Mouse (Mus musculus): Measurements from ENCODE around the gene Il1a.

Gene Il1a

GRCm38 (mm10) chr2:129309836-129310235, at the start of gene Il1a:
Gene Il1a, minus strand, starts transcription at chr2:129309972.
- no peak for DNase-seq (ENCODE audit: low spot score)

DNA sequence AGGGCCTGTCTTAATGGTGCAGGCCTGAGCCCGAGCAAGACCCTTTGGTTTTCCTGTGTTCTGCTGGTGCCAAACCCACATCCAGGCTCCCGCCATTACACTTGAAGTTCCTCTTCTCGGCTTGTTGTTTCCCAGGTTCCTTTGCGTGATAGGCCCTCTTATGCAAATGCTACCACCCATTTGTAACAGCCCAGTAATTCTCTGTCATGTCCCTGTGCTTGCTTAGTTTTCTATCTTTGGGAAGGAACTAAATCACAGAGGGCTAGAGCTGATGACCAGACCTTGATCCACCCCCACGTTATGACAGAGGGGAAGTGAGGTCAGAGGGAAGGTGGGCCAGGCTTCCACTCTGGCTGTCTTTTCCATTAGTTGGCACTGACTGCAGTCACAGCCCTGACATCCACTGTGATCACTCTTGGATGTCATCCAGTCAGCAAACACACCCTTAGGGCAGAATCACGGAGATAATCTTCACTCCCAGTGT, 28.4 kb upstream of the Il1a start:
- DNase-seq (ENCODE audit: low spot score) = no peak

GRCm38 (mm10) chr2:129333471-129333870, 23.7 kb upstream of the Il1a start:
- DNase-seq (ENCODE audit: low spot score) = no peak

- DNase-seq (ENCODE audit: low spot score) = no peak
Observed at GRCm38 (mm10) chr2:129330540-129330939, 20.8 kb upstream of the Il1a start.

- DNase-seq (ENCODE audit: low spot score) = no peak
Observed at GRCm38 (mm10) chr2:129330024-129330423, 20.3 kb upstream of the Il1a start.

GRCm38 (mm10) chr2:129328238-129328637, 18.5 kb upstream of the Il1a start:
- DNase-seq (ENCODE audit: low spot score) = no peak

DNA sequence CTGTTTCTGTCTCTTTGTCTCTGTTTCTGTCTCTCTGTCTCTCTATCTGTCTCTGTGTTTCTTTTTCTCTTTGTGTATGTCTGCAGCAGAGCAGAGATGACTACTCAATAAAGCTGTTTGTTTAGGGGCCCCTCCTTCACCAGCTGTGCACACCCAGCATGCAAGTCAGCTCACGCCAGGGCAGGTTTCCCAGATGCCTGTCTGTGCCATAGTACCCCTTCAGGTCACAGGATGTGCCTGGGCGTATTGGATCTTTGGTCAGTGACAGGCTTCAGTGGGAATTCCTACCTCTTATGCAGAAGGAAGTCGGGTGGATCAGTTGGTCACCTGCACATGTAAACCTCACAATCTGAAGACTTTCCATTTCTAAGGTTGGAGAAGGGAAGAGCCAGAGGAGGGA, 14.4 kb upstream of the Il1a start:
- DNase-seq (ENCODE audit: low spot score) = no peak

GRCm38 (mm10) chr2:129322117-129322635, 12.4 kb upstream of the Il1a start:
- no peak for DNase-seq (ENCODE audit: low spot score)

- no peak for DNase-seq (ENCODE audit: low spot score)
Observed at GRCm38 (mm10) chr2:129320033-129320605, 10.3 kb upstream of the Il1a start.

DNA sequence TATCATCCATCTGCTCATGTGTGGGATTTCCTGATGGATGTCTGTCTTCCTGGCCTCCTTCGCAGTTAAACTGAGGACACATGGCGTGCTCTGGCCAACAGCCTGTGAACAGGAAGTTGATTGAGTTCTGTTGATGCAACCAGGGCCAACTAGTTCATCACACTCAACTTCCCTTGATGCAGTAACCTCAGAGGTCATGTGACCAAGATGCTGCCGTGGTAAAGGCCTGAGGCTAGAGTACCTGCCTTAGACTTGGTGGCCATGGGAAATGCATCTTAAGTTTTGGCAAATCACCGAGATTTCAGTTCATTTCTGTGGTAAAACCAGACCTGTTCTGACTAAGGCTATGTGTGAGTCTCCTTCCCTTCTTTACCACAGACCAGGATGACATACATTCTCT, 6.1 kb upstream of the Il1a start:
- no peak for DNase-seq (ENCODE audit: low spot score)

GRCm38 (mm10) chr2:129314880-129315279, 5.1 kb upstream of the Il1a start:
- DNase-seq (ENCODE audit: low spot score) = no peak

DNA sequence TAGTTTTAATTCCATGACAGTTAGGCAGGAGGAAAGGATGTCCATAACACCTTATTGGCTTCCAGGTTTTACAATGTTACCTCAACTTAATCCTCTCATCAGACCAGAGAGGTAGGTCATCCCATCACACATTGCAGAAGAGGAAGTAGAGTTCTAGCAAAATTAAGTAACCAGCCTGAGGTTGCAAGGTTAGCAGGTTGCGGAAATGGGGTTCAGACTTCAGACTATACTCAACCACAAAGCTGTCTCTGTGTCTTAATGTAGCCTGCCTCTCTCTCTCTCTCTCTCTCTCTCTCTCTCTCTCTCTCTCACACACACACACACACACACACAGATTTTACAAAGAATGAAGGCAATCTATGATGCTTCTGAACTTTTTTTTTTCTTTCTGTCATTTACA, 4.2 kb upstream of the Il1a start:
- no peak for DNase-seq (ENCODE audit: low spot score)

- DNase-seq (ENCODE audit: low spot score) = no peak
Observed at GRCm38 (mm10) chr2:129306020-129306419, 3.8 kb downstream of the Il1a start.

DNA sequence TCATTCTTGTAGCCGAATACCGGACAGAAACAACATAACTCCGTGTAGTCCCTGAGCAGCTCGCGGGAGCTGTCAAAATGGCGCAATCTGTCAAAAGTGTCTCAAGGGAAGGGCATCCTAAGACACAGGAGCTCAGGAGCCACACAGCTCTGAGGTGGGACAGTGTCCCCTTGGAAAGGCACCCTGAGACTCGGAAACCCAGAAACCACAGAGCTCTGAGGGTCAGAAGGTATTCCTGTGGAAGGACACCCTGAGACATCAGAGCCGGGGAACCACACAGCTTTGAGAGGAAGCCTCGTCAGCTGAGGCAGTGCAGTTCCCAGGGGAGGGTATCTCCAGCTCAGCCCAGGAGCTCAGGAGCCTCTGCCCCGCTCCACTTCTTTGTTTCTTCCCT, 12.2 kb downstream of the Il1a start:
- no peak for DNase-seq (ENCODE audit: low spot score)

DNA sequence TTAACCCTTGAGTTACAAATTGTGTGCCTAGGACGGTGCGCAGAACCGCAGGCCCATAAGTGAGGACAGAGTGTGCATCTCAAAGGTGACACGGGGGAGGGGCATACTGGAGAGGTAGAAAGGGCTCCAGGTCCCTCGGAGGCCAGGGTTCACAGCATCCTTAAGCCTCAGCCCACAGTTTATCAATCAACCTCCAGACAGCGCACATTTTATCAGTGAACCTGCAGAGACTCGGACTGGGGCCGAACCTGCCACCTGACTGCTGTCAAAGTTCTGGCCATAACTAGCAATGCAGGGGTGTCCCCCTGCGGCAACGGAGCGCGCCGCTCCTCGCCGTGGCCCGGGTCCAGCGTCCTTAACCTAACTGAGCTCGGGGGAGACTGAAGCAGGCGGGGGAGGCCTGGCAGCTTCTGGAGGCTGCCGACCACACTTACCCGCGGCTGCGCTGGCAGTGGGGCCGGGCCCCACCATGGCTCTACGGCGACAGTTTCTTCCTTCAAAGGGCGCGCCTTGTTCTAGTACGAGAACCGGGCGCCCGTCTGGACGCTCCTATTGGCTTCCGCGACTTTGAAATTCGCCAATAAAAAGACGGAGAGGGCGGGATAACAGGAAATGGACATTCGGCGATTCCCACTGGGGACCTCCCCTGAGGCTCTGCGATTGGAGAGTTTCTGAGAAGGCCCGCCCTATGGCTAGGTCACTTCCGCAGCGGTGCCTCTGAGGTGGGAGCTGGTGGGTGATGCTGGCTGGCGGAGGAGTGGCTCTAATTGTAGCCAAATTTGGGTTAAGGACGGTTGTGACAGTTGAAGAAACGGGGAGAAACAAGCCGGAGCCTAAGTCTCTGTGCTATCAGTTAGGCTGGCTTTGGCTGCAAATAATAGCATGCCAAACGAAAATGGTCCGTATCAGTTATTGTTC, 12.8 kb downstream of the Il1a start, which contains the start of gene Ckap2l:
Gene Ckap2l, minus strand, starts transcription at position 542 of the 918 bp plus-strand sequence.
- peak; percentile 95 for DNase-seq (ENCODE audit: low spot score)

- no peak for DNase-seq (ENCODE audit: low spot score)
Observed at GRCm38 (mm10) chr2:129296086-129296485, 13.7 kb downstream of the Il1a start.

DNA sequence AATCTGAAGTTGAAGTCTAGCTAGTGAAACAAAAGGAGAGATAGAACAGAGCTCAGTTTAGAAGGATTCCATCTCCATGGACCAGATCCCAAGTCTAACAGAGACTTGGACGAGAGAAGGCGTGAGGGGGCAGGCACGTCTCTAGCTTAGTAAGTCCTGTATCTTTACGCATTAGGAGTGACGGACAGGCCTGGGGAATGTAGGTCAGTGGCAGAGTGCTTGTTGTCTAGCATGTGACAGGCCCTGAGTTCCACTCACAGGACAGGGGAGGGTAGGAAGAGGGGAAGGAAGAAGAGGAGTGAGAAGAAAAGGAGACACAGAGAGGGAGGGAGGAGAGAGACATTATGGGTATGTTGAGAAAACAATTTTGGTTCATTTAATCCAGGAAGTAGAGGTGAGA, 14.7 kb downstream of the Il1a start:
- DNase-seq (ENCODE audit: low spot score) = no peak

GRCm38 (mm10) chr2:129273823-129274222, 35.9 kb downstream of the Il1a start:
- no peak for DNase-seq (ENCODE audit: low spot score)

- no peak for DNase-seq (ENCODE audit: low spot score)
Observed at GRCm38 (mm10) chr2:129270621-129271020, 39.2 kb downstream of the Il1a start.

GRCm38 (mm10) chr2:129269986-129270385, 39.8 kb downstream of the Il1a start:
- peak; percentile 77 for DNase-seq (ENCODE audit: low spot score)

DNA sequence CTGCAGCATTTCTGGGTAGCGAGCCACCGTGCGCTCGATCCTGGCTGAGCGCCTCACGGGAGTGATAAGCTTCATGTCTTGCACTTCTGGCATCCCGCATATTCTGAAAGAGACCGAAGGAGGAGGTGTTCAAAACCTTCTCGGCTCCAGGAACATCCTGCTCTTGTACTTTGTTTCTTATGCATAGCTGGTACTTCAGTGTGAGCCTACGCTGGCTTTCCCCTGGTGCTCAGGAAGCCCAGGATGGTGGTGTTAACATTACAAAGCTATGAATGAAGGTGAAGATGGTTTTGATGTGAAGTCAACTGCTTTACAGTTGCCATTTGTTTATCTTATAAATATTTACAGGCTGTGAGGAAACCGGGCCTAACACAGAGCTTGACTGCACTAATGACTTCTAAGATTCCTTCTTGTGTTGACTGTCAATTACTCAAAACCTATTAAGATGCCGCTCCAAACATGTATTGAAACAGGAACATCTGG, 40.6 kb downstream of the Il1a start:
- DNase-seq (ENCODE audit: low spot score) = peak; percentile 31

DNA sequence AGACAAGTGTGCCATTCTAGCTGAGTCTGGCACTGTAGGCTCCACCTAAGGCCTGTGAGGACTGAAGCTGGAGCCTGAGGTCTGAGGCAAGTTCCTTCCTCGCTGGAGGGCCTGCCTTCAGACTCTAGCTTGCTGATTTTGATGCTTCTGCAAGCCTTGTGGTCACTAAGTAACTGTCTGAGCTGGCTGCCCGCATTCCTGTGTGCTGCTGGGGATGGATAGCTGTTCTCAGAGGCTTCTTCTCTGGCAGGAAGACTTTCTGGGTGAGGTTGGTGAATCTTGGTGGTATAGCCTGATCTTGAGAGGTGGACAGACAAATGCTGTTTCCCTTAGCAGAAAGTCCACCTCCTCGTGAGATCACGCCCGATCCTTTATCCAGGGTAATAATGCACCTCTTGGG, 42.0 kb downstream of the Il1a start:
- peak; percentile 30 for DNase-seq (ENCODE audit: low spot score)

DNA sequence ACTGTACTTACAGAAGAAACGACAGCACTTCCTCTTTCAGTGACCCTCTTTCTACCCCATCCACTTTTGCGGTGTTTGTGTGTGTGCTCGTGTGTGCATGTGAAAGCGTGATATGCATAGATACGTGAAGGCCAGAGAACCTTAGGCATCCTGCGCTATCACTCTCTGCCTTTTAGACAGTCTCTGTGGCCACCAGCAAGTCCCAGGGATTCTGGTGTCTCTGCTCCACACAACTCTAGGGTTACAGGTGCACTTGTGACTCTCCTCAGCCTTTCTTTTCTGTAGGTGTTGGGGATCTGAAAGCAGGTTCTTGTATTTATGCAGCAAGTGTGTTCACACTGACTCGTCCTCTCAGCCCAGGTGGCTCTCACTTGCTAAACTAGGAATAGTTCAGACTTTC, 44.5 kb downstream of the Il1a start:
- no peak for DNase-seq (ENCODE audit: low spot score)
